Mouse (Mus musculus): ENCODE data around the gene Rnasel. TPM values are rescaled to one million over a fixed set of nuclear protein-coding genes. Genes with fewer than 3 reads are reported as not detected.

Gene Rnasel
- 32.4 and 35.9 TPM in 2 replicates for polyA plus RNA-seq (2015; fragmentation: Nextera tagmentation; extraction: Ambion mirVana)

- no peaks in the 10 kb centered on the region for H3K36me3 ChIP-seq (ENCODE audit: control insufficient read depth, insufficient read depth, low read length)
- peak within 1 kb of the TSS; percentile 68 for H3K4me2 ChIP-seq (ENCODE audit: low read depth, low read length)
- peak; percentile 70 for ATAC-seq
- peak within 1 kb of the TSS; percentile 46 for H3K4me3 ChIP-seq (ENCODE audit: low read length)
- peaks cover 7% of the 10 kb centered on the region; the same call in 1 of the 2 replicates for H3K4me1 ChIP-seq (ENCODE audit: control insufficient read depth, insufficient read depth, low read length)
- peak within 1 kb of the TSS; percentile 66 for H3K9ac ChIP-seq (ENCODE audit: low read depth, low read length)
- H3K9me3 ChIP-seq (ENCODE audit: control insufficient read depth, low read length), result no peaks in the 10 kb centered on the region
- 4% methylated on average over 18 of the region's 18 CpGs for WGBS
- no peaks in the 10 kb centered on the region for H3K27me3 ChIP-seq (replicated peaks; ENCODE audit: control insufficient read depth, insufficient read depth, low read length)
- H3K27ac ChIP-seq (ENCODE audit: low read length), result peak within 1 kb of the TSS; percentile 54
Measured at GRCm38 (mm10) chr1:153749211-153749801, at the start of gene Rnasel. Gene Rnasel, plus strand, starts transcription at chr1:153749426.

GRCm38 (mm10) chr1:153700448-153701063, 48.7 kb upstream of the Rnasel start:
- Histone ChIP-seq H3K9me3 (ENCODE audit: control insufficient read depth, low read length) (no peaks in the 10 kb centered on the region), H3K36me3 (ENCODE audit: control insufficient read depth, insufficient read depth, low read length) (no peaks in the 10 kb centered on the region), H3K27me3 (replicated peaks; ENCODE audit: control insufficient read depth, insufficient read depth, low read length) (no peaks in the 10 kb centered on the region), H3K4me3 (ENCODE audit: low read length) (no peak overlapping the region), H3K9ac (ENCODE audit: low read depth, low read length) (no peak overlapping the region), H3K4me2 (ENCODE audit: low read depth, low read length) (no peak overlapping the region), H3K4me1 (ENCODE audit: control insufficient read depth, insufficient read depth, low read length) (no peaks in the 10 kb centered on the region; the same call in 1 of the 2 replicates), H3K27ac (ENCODE audit: low read length) (no peak overlapping the region)
- 70% methylated on average over 11 of the region's 11 CpGs for WGBS
- ATAC-seq, result no peak

GRCm38 (mm10) chr1:153701461-153701860, 47.8 kb upstream of the Rnasel start:
- no peak overlapping the region for H3K4me3 ChIP-seq (ENCODE audit: low read length)
- no peak overlapping the region for H3K4me2 ChIP-seq (ENCODE audit: low read depth, low read length)
- H3K27me3 ChIP-seq (replicated peaks; ENCODE audit: control insufficient read depth, insufficient read depth, low read length), result no peaks in the 10 kb centered on the region
- H3K9ac ChIP-seq (ENCODE audit: low read depth, low read length), result no peak overlapping the region
- H3K27ac ChIP-seq (ENCODE audit: low read length), result no peak overlapping the region
- H3K9me3 ChIP-seq (ENCODE audit: control insufficient read depth, low read length), result no peaks in the 10 kb centered on the region
- ATAC-seq, result no peak
- H3K36me3 ChIP-seq (ENCODE audit: control insufficient read depth, insufficient read depth, low read length), result no peaks in the 10 kb centered on the region
- WGBS, result 86% methylated on average over 1 of the region's 1 CpGs
- H3K4me1 ChIP-seq (ENCODE audit: control insufficient read depth, insufficient read depth, low read length), result no peaks in the 10 kb centered on the region; the same call in 1 of the 2 replicates

- H3K27me3 ChIP-seq (replicated peaks; ENCODE audit: control insufficient read depth, insufficient read depth, low read length), result no peaks in the 10 kb centered on the region
- H3K4me3 ChIP-seq (ENCODE audit: low read length), result no peak overlapping the region
- H3K9ac ChIP-seq (ENCODE audit: low read depth, low read length), result no peak overlapping the region
- H3K4me1 ChIP-seq (ENCODE audit: control insufficient read depth, insufficient read depth, low read length), result no peaks in the 10 kb centered on the region; the same call in 1 of the 2 replicates
- H3K4me2 ChIP-seq (ENCODE audit: low read depth, low read length), result no peak overlapping the region
- H3K9me3 ChIP-seq (ENCODE audit: control insufficient read depth, low read length), result no peaks in the 10 kb centered on the region
- 76% methylated on average over 8 of the region's 8 CpGs for WGBS
- ATAC-seq, result no peak
- H3K36me3 ChIP-seq (ENCODE audit: control insufficient read depth, insufficient read depth, low read length), result no peaks in the 10 kb centered on the region
- H3K27ac ChIP-seq (ENCODE audit: low read length), result no peak overlapping the region
Measured at GRCm38 (mm10) chr1:153702166-153702852, 46.9 kb upstream of the Rnasel start.

- no peak overlapping the region for H3K9ac ChIP-seq (ENCODE audit: low read depth, low read length)
- no peaks in the 10 kb centered on the region for H3K9me3 ChIP-seq (ENCODE audit: control insufficient read depth, low read length)
- no peak overlapping the region for H3K27ac ChIP-seq (ENCODE audit: low read length)
- H3K4me2 ChIP-seq (ENCODE audit: low read depth, low read length), result no peak overlapping the region
- no peak overlapping the region for H3K4me3 ChIP-seq (ENCODE audit: low read length)
- H3K27me3 ChIP-seq (replicated peaks; ENCODE audit: control insufficient read depth, insufficient read depth, low read length), result no peaks in the 10 kb centered on the region
- H3K36me3 ChIP-seq (ENCODE audit: control insufficient read depth, insufficient read depth, low read length), result no peaks in the 10 kb centered on the region
- H3K4me1 ChIP-seq (ENCODE audit: control insufficient read depth, insufficient read depth, low read length), result no peaks in the 10 kb centered on the region; the same call in 1 of the 2 replicates
- WGBS, result 70% methylated on average over 8 of the region's 8 CpGs
- no peak for ATAC-seq
Measured at GRCm38 (mm10) chr1:153702853-153703410, 46.3 kb upstream of the Rnasel start.

- Histone ChIP-seq H3K9ac (ENCODE audit: low read depth, low read length) (no peak overlapping the region), H3K4me3 (ENCODE audit: low read length) (no peak overlapping the region), H3K36me3 (ENCODE audit: control insufficient read depth, insufficient read depth, low read length) (no peaks in the 10 kb centered on the region), H3K27ac (ENCODE audit: low read length) (no peak overlapping the region), H3K4me2 (ENCODE audit: low read depth, low read length) (no peak overlapping the region), H3K27me3 (replicated peaks; ENCODE audit: control insufficient read depth, insufficient read depth, low read length) (no peaks in the 10 kb centered on the region), H3K9me3 (ENCODE audit: control insufficient read depth, low read length) (no peaks in the 10 kb centered on the region), H3K4me1 (ENCODE audit: control insufficient read depth, insufficient read depth, low read length) (no peaks in the 10 kb centered on the region; the same call in 1 of the 2 replicates)
- ATAC-seq, result no peak
- 22% methylated on average over 12 of the region's 12 CpGs for WGBS
Measured at GRCm38 (mm10) chr1:153703445-153703991, 45.7 kb upstream of the Rnasel start.

- Histone ChIP-seq H3K27ac (ENCODE audit: low read length) (no peak overlapping the region), H3K9me3 (ENCODE audit: control insufficient read depth, low read length) (no peaks in the 10 kb centered on the region), H3K36me3 (ENCODE audit: control insufficient read depth, insufficient read depth, low read length) (no peaks in the 10 kb centered on the region), H3K4me2 (ENCODE audit: low read depth, low read length) (no peak overlapping the region), H3K4me1 (ENCODE audit: control insufficient read depth, insufficient read depth, low read length) (no peaks in the 10 kb centered on the region; the same call in 1 of the 2 replicates), H3K4me3 (ENCODE audit: low read length) (no peak overlapping the region), H3K9ac (ENCODE audit: low read depth, low read length) (no peak overlapping the region), H3K27me3 (replicated peaks; ENCODE audit: control insufficient read depth, insufficient read depth, low read length) (no peaks in the 10 kb centered on the region)
- ATAC-seq, result no peak
- WGBS, result 24% methylated on average over 7 of the region's 7 CpGs
Measured at GRCm38 (mm10) chr1:153704174-153704573, 45.1 kb upstream of the Rnasel start.

GRCm38 (mm10) chr1:153704996-153705395, 44.2 kb upstream of the Rnasel start:
- Histone ChIP-seq H3K27ac (ENCODE audit: low read length) (no peak overlapping the region), H3K9ac (ENCODE audit: low read depth, low read length) (no peak overlapping the region), H3K4me2 (ENCODE audit: low read depth, low read length) (no peak overlapping the region), H3K4me1 (ENCODE audit: control insufficient read depth, insufficient read depth, low read length) (peaks cover 4% of the 10 kb centered on the region; the same call in 1 of the 2 replicates), H3K4me3 (ENCODE audit: low read length) (no peak overlapping the region), H3K36me3 (ENCODE audit: control insufficient read depth, insufficient read depth, low read length) (no peaks in the 10 kb centered on the region), H3K27me3 (replicated peaks; ENCODE audit: control insufficient read depth, insufficient read depth, low read length) (no peaks in the 10 kb centered on the region), H3K9me3 (ENCODE audit: control insufficient read depth, low read length) (no peaks in the 10 kb centered on the region)
- ATAC-seq, result no peak
- WGBS, result 38% methylated on average over 3 of the region's 3 CpGs

GRCm38 (mm10) chr1:153708626-153709025, 40.6 kb upstream of the Rnasel start:
- Histone ChIP-seq H3K27me3 (replicated peaks; ENCODE audit: control insufficient read depth, insufficient read depth, low read length) (no peaks in the 10 kb centered on the region), H3K9ac (ENCODE audit: low read depth, low read length) (no peak overlapping the region), H3K4me2 (ENCODE audit: low read depth, low read length) (no peak overlapping the region), H3K4me3 (ENCODE audit: low read length) (no peak overlapping the region), H3K36me3 (ENCODE audit: control insufficient read depth, insufficient read depth, low read length) (no peaks in the 10 kb centered on the region), H3K4me1 (ENCODE audit: control insufficient read depth, insufficient read depth, low read length) (peaks cover 4% of the 10 kb centered on the region; the same call in 1 of the 2 replicates), H3K9me3 (ENCODE audit: control insufficient read depth, low read length) (no peaks in the 10 kb centered on the region), H3K27ac (ENCODE audit: low read length) (no peak overlapping the region)
- ATAC-seq, result no peak
- 83% methylated on average over 5 of the region's 5 CpGs for WGBS
